Mouse (Mus musculus): ENCODE data around the gene Slc24a2.

Slc24a2 gene

GRCm38 (mm10) chr4:87229960-87230551 is at the start of gene Slc24a2:
Slc24a2 (minus strand) TSS chr4:87230477.
- no peak for DNase-seq (ENCODE audit: low read depth)

DNA sequence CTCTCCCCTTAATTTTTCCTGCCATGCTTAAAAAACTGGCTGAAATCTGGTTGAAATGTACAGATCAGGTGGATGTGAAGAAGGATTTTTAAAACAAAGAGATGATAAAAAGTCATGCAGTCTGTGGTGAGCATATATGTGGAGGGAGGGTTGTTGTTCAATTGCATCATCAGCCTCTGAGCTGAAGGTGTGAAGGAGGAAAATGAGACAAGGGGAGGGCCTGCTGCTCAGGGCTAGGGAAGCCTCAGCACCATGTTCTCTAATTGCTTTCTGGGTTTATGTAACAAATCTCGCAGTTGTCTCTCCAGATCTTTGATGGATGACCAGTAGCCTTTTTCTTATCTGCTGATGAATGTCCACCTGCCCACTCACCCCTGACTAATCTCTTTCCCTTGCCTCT is 44.5 kb upstream of the Slc24a2 start:
- no peak for DNase-seq (ENCODE audit: low read depth)

- no peak for DNase-seq (ENCODE audit: low read depth)
Measured at GRCm38 (mm10) chr4:87274276-87274675, 44.0 kb upstream of the Slc24a2 start.

DNA sequence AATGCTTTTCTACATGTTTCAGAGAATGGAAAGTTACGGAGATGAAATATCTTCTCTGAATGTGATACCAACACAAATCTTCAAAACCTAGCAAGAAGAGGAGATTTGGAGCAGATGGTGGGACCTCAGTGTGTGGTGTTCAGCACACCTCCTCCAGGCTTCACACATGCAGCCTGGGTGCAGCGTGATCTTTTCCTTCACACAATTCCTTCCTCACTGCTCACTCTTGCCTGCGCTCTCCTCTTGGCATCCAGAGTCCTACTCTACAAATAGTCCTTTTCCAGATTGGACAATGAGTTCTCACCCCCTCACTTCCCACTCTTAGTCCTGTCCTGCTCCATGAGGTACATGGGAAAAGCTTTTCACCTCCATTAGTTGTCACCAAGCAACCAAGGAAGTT is 43.2 kb upstream of the Slc24a2 start:
- DNase-seq (ENCODE audit: low read depth), result no peak

DNA sequence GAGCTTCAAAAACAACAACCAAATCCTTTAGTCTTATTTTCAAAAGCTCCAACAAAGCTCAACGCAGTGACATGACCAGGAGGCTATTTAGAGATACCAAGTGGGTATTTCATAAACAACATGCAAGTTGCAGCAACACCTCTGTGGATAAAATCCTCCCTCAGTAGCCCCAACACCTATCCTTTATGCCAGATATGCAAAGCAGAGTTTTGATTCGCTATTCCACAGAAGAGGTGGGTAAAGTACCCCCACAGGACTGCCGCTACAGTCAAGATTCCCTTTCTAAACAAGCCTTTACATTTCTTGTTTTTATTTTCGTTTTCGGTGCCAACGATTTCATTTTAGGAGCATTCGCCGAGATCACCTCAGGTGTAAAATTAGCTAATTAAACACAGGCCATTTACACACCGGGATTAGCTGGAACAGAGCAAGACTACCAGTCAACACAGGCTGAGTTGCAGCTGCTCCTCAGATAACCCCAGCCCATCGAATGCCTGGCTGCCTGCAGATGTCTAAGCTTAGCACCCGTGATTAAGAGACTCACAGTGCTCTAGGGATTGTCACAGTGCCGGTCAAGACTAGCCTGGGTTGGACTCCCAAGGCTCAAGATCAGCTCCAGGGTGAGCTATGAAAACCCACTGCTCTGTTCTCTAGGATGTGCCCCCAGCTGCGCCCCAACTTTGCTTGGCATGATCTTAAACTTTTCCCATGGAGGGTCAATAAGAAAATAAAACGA is 885 bp downstream of the Slc24a2 start:
- DNase-seq (ENCODE audit: low read depth), result no peak

DNA sequence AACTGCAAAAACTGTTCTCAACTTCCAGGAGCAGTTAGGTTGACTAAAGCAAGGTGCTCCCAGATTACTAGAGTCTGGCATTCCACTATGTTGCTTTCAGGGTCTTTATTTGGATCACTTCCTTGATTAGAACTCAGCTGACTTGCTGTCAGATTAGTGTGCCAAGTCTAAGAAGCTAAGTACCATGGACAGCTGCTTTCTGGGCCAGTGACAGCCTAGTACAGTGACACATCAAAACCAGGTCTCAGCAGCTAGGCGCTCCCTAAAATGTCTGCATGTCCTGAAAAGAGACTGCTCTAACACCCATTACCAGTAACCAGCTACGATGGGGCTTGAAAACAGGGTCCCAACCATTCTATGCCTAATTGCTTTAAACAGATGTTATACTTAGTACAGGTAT is 8.7 kb downstream of the Slc24a2 start:
- no peak for DNase-seq (ENCODE audit: low read depth)

DNA sequence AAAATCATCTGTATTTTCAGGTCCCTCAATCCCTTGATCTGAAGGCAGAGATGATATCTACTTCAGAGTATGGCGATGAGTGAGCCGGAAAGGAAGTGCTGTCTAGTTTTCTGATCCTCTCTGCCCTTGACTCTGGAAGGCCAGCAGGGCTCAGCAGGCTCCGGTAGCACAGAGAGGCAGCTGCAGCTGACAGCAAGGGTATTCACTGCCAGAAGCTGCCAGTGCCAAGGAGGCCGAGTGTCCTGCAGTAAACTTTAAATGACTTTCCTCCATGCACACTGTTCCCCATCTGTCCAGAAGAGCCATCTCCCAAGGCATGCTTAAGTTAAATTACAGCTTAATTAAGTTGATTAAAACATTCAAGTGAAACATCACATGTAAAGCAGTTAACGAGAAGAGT is 12.1 kb downstream of the Slc24a2 start:
- no peak for DNase-seq (ENCODE audit: low read depth)

DNA sequence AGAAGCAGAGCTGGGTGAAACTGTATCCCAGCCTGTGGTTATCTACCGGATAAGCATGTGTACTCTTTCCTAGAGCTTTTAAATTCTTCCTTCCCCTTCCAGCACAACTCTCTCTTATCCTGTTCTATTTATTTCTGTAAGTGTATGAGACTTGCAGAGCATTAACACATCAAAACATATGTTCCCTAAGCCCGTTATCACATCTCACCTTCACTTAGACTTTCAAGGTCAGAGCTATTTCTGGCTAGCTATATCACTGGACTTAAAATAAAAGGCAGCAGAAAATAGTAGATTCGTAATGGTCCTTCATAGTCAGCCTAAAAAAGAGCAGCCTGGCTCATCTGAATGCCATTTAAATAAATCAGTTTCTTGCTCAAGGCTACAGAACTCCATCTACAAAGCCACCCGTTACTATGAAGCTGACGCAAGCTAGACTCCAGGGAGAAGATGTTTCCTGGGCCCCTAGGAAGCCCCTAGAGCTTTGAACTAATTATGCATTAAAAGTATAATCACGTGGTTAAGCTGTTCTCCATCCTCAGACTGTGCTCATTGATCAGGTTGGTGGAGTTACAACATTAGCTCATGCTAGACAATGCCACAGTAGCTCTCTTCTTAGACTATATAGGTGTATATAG is 18.8 kb downstream of the Slc24a2 start:
- no peak for DNase-seq (ENCODE audit: low read depth)

- no peak for DNase-seq (ENCODE audit: low read depth)
Measured at GRCm38 (mm10) chr4:87210533-87210932, 19.7 kb downstream of the Slc24a2 start.

DNA sequence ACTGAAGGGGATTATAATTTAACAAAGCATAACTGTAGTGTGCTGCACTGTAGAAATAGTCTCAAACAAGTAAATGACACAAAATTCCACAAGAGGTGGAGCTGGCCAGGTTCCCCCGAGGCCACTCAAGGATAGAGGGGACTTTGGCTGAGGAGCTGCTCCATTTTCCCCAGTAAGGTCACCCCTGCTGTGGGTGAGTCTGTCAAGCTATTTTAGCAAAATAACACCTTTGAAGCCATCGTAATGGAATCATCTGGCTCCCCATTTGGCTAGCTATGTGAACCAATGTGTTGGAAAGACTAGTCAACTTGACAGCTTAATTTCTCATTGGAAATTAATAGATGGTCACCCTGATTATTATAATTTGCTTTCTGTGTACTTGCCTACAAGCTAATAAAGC is 28.2 kb downstream of the Slc24a2 start:
- DNase-seq (ENCODE audit: low read depth), result no peak

GRCm38 (mm10) chr4:87201229-87201628 is 29.0 kb downstream of the Slc24a2 start:
- DNase-seq (ENCODE audit: low read depth), result no peak

- DNase-seq (ENCODE audit: low read depth), result no peak
Measured at GRCm38 (mm10) chr4:87184147-87184930, 45.9 kb downstream of the Slc24a2 start.

DNA sequence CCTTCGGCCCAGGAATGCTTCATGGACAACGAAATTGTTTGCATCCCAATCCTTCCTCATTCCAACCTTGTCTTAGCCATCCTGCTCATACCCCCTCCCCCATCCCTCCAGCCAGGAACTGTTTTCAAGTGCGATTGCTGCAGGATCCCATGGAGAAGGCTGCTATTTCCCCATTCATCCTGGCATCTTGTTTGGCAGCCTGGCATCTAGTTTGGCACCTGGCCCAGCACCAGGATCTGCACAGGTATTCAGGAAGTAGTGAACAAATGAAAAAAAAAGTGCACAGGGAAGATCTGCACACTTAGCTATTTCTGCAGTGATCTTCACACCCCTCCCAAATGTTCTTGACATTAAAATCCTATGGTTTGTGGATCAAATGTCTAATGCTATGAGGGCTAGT is 53.2 kb downstream of the Slc24a2 start:
- DNase-seq (ENCODE audit: low read depth), result no peak

DNA sequence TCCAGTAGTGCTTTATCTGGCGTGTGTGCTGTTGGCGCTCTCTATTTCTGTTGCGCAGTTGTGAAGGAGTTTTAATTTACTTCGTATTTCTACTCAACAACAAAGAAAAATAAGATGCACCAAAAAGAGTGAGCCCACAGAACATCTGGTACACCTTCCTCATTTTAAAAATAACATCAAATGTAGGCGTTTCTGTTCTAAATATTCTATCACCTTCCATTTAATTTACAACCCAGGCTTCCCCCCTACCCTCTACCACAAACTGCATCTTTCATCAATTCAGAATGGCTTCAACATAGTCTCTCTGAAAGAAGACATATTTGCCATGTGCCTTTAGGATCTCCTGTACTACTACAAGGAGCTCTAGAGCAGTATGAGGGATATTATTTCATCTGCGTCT is 66.3 kb downstream of the Slc24a2 start:
- DNase-seq (ENCODE audit: low read depth), result no peak

GRCm38 (mm10) chr4:87158053-87158452 is 72.2 kb downstream of the Slc24a2 start:
- DNase-seq (ENCODE audit: low read depth), result no peak

- no peak for DNase-seq (ENCODE audit: low read depth)
Measured at GRCm38 (mm10) chr4:87151990-87152389, 78.3 kb downstream of the Slc24a2 start.

DNA sequence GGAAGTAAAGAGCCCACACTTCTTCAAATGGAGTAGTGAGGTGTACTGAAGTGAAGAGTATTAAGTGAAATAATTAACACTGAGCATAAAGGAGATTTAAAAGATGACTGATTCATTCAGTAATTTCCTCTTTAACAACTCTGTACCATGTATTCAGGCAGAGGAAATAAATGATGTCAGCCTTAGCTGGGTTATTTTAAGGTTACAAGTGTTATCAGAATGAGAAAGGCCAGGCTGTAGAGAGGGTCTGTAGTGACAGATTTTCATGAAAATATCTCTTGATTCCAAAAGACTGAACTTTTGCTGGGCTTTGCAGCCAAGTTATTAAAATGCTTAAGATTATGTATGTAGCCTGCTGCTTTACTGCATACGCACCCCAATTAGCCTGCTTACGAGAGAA is 80.7 kb downstream of the Slc24a2 start:
- no peak for DNase-seq (ENCODE audit: low read depth)

- no peak for DNase-seq (ENCODE audit: low read depth)
Measured at GRCm38 (mm10) chr4:87141590-87142365, 88.5 kb downstream of the Slc24a2 start.

- DNase-seq (ENCODE audit: low read depth), result no peak
Measured at GRCm38 (mm10) chr4:87140901-87141300, 89.4 kb downstream of the Slc24a2 start.

DNA sequence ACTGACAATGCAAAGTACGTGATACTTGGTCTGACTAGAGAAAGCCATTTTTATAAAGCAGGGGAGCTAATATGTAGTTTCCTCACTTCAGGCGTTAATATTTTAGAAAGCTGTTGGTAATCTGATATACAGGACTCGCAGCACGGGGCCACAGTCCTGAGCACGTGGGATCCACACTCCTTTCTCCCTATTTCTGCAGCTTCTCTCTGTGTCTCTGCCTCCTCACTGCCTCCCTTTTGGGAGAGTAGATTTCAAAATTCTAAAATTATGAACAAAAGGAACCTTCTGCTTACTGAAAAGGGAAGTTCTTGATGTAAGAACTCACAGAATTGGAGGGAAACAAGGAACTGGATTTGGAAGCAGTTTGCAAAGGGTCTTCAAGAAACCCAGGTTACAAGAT is 97.8 kb downstream of the Slc24a2 start:
- no peak for DNase-seq (ENCODE audit: low read depth)

DNA sequence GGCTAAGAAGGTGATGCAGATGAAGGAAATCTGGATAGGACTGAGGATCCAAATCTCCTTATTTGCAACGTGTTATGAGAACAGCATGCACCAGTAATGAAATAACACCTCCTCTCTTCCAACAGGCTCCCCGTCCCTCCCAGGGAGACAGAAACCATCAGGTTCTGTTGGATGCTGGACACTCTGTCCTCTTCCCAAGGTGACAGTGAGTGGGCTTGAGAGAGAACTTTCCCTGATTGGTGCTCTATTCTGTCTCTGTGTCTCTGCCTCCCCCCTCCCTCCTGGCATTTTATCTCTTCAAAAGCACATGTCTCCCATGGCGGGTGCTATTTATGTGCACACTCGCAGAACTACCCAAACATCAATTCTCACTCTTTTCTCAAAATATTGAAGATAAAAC is 103.5 kb downstream of the Slc24a2 start:
- no peak for DNase-seq (ENCODE audit: low read depth)

DNA sequence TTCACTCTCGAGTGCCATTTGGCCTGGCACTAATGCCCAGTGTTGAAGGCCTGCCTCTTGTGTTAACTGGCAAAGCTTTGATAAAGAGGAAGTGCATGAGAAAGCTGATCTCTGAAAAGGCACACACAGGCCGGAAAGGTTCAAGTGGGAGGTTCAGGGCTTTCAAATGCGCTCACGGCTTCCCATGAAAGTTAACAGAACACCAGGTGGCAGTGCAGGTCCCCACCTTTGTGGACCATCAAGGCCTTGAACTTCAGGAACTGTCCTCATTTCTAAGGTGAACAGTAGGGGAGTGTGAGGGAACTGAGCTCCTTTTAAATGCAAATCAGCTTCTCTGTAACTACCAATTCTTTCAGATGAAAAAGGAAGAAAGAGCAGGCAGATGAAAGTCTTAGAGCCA is 110.5 kb downstream of the Slc24a2 start:
- DNase-seq (ENCODE audit: low read depth), result no peak

Measured in c-Kit-positive CD71-positive TER-119-negative erythroid progenitor cells, embryonic 14.5 days (primary cell).